Mouse (Mus musculus): ENCODE results near the gene Usp3.

DNA sequence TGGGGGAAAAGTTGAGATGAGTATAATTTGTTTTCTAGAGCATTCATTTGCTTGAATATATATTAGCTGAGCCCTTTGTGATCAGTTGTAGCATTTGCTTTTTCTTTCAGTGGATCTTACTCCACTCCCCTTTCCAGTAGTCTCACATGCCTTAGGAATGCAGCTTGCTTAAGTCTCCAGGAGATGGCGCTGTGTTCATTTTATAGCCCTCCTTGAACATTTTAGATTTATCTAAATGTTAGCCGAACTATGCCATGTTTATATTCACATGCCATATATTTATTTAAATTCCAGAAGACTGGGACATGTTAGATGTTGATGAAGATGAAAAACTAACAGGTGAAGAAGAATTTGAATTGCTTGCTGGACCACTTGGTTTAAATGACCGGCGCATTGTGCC lies 127.9 kb downstream of the Usp3 start:
- TF ChIP-seq CTCF (IDR thresholded peaks at IDR 0.05; ENCODE audit: extremely low read depth, insufficient read depth, insufficient read length, insufficient replicate concordance) (peak; percentile 11; the same call in 1 of the 2 replicates), POLR2A (IDR thresholded peaks at IDR 0.05; ENCODE audit: low read depth, low read length) (no peak)

Measured in spleen, adult 2 months (tissue).